Mouse (Mus musculus) cerebellum, adult 8-10 months (tissue): ENCODE measurements around the gene Fhdc1.

ENCODE experiments used
- DNase-seq: peaks from one replicate; pipeline ENCODE4 v3.0.0; 2022

Gene Fhdc1

GRCm38 (mm10) chr3:84480006-84480897, at the start of gene Fhdc1:
TSS of gene Fhdc1 (minus strand) at chr3:84480429.
- DNase-seq, result peak; percentile 54

GRCm38 (mm10) chr3:84529021-84529420, 48.8 kb upstream of the Fhdc1 start:
- peak; percentile 15 for DNase-seq

GRCm38 (mm10) chr3:84524952-84525351, 44.7 kb upstream of the Fhdc1 start:
- DNase-seq, result no peak

- DNase-seq, result no peak
Measured at GRCm38 (mm10) chr3:84516163-84516562, 35.9 kb upstream of the Fhdc1 start.

GRCm38 (mm10) chr3:84512774-84513515, 32.7 kb upstream of the Fhdc1 start:
- no peak for DNase-seq

GRCm38 (mm10) chr3:84505193-84505592, 25.0 kb upstream of the Fhdc1 start:
- no peak for DNase-seq

- no peak for DNase-seq
Measured at GRCm38 (mm10) chr3:84504291-84504690, 24.1 kb upstream of the Fhdc1 start.

- no peak for DNase-seq
Measured at GRCm38 (mm10) chr3:84502101-84502500, 21.9 kb upstream of the Fhdc1 start.

GRCm38 (mm10) chr3:84500491-84500890, 20.3 kb upstream of the Fhdc1 start:
- DNase-seq, result no peak

- no peak for DNase-seq
Measured at GRCm38 (mm10) chr3:84497718-84498117, 17.5 kb upstream of the Fhdc1 start.

- no peak for DNase-seq
Measured at GRCm38 (mm10) chr3:84492657-84493056, 12.4 kb upstream of the Fhdc1 start.

GRCm38 (mm10) chr3:84492148-84492547, 11.9 kb upstream of the Fhdc1 start:
- no peak for DNase-seq

GRCm38 (mm10) chr3:84488716-84489115, 8.5 kb upstream of the Fhdc1 start:
- DNase-seq, result no peak

- no peak for DNase-seq
Measured at GRCm38 (mm10) chr3:84484891-84485290, 4.7 kb upstream of the Fhdc1 start.

GRCm38 (mm10) chr3:84484333-84484732, 4.1 kb upstream of the Fhdc1 start:
- DNase-seq, result no peak

- DNase-seq, result no peak
Measured at GRCm38 (mm10) chr3:84482121-84482520, 1.9 kb upstream of the Fhdc1 start.

- DNase-seq, result no peak
Measured at GRCm38 (mm10) chr3:84481104-84481503, 875 bp upstream of the Fhdc1 start.

GRCm38 (mm10) chr3:84479293-84480005, 780 bp downstream of the Fhdc1 start:
- peak; percentile 43 for DNase-seq

- no peak for DNase-seq
Measured at GRCm38 (mm10) chr3:84478896-84479292, 1.3 kb downstream of the Fhdc1 start.

GRCm38 (mm10) chr3:84478195-84478594, 2.0 kb downstream of the Fhdc1 start:
- DNase-seq, result no peak

- DNase-seq, result no peak
Measured at GRCm38 (mm10) chr3:84477498-84477897, 2.7 kb downstream of the Fhdc1 start.

GRCm38 (mm10) chr3:84474981-84475775, 5.1 kb downstream of the Fhdc1 start:
- no peak for DNase-seq
